Mouse (Mus musculus) hindbrain, embryonic 16.5 days (tissue): ENCODE measurements around the gene Adprm. TPM values are rescaled to one million over a fixed set of nuclear protein-coding genes. Genes with fewer than 3 reads are reported as not detected.
A peak's percentile ranks its signal among the peaks of the same experiment; 100 is the strongest.

Experiments used
- ATAC-seq: fragments of 200-750 bp; cut with Nextera tagmentation; 2 replicates; pipeline ENCODE4 v1.8.0; 2017; ENCODE audit warnings: moderate TSS enrichment, moderate library complexity
- H3K27ac ChIP-seq: fragments of 300-500 bp; sonication (generic); 2 replicates; pipeline ENCODE4 v1.5.1; 2014; ENCODE audit warnings: low read depth, mild to moderate bottlenecking, control low read depth, low read length, moderate library complexity
- H3K27me3 ChIP-seq: fragments of 300-500 bp; sonication (generic); replicated peaks from 2 replicates; pipeline ENCODE4 v1.6.1; 2014; ENCODE audit warnings: low read length; ENCODE audit not compliant: control insufficient read depth, insufficient read depth
- H3K36me3 ChIP-seq: fragments of 300-500 bp; sonication (generic); 2 replicates; pipeline ENCODE4 v1.6.1; 2014; ENCODE audit warnings: mild to moderate bottlenecking, low read length, moderate library complexity, mixed read lengths; ENCODE audit not compliant: control insufficient read depth, insufficient read depth
- H3K4me1 ChIP-seq: fragments of 300-500 bp; sonication (generic); 2 replicates; pipeline ENCODE4 v1.6.1; 2014; ENCODE audit warnings: low read depth, low read length; ENCODE audit not compliant: control insufficient read depth, insufficient read depth
- H3K4me2 ChIP-seq: fragments of 300-500 bp; sonication (generic); 2 replicates; pipeline ENCODE4 v1.6.1; 2014; ENCODE audit warnings: mild to moderate bottlenecking, low read length, control low read depth, moderate library complexity
- H3K4me3 ChIP-seq: fragments of 300-500 bp; sonication (generic); 2 replicates; pipeline ENCODE4 v1.5.1; 2014; ENCODE audit warnings: mild to moderate bottlenecking, low read length, control low read depth, moderate library complexity
- H3K9ac ChIP-seq: fragments of 300-500 bp; sonication (generic); 2 replicates; pipeline ENCODE4 v1.6.1; 2014; ENCODE audit warnings: low read depth, mild to moderate bottlenecking, control low read depth, low read length, moderate library complexity
- H3K9me3 ChIP-seq: fragments of 300-500 bp; sonication (generic); 2 replicates; pipeline ENCODE4 v1.6.1; 2014; ENCODE audit warnings: mild to moderate bottlenecking, low read length, moderate library complexity; ENCODE audit not compliant: control insufficient read depth
- WGBS: fragments of 180-500 bp; shearing (Covaris S2); extraction: QIAGEN DNeasy Blood & Tissue Kit; methylation state at CpG from one replicate; pipeline ENCODE4 v1.1.7; 2014; 5-methylcytosine and 5-hydroxymethylcytosine counted together
- polyA plus RNA-seq: library from polyadenylated mRNA; unstranded; fragments of >200 nt; fragmentation: Nextera tagmentation; extraction: Ambion mirVana; gene quantifications from 2 replicates; pipeline ENCODE4 v1.2.1, GENCODE M21; 2015

Adprm gene
- polyA plus RNA-seq, 1 experiment from 2014 or later = 30.3 TPM

DNA sequence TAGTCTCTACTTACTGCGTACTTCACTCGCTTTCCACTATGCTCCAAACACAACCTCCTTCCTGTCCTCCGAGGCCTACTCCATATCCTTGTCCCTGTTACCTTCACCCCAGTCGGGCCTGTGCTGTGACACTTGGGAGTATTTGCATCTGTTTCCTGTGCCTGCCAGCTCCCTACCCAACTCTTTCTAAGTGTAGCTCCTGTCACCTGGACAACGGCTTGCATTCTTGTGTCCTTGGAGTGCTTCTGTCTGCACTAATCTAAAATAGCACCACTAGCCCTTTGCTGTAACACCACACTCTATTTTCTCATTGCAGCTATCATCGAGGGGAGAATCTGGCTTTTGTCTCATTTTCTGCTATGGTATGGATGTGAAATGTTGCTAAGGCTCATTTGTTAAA lies 11.9 kb downstream of the Adprm start:
- H3K4me2 ChIP-seq = no peak overlapping the region
- no peak overlapping the region for H3K9ac ChIP-seq
- H3K36me3 ChIP-seq = peaks cover 28% of the 10 kb centered on the region
- no peak for ATAC-seq
- no peaks in the 10 kb centered on the region for H3K4me1 ChIP-seq
- H3K4me3 ChIP-seq = no peak overlapping the region
- no peaks in the 10 kb centered on the region for H3K9me3 ChIP-seq
- H3K27ac ChIP-seq = no peak overlapping the region
- no peaks in the 10 kb centered on the region for H3K27me3 ChIP-seq
- WGBS = 98% methylated on average over 6 of the region's 6 CpGs

DNA sequence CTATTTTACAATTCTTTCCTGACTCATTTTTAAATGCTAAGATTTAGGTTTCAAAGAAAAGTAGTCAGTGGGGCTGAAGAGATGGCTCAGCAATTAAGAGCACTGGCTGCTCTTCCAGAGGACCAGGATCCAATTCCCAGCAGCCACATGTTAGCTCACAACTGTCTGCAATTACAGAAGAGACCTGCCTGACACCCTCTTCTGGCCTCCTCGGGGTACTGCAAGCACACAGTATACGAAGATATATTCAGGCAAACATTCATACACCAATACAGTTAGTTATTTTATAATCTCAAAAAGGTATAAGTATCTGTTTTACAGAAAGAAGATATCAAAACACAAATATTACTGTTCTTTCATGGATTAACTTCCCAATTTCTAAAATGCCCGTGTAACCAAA lies 12.6 kb downstream of the Adprm start:
- 89% methylated on average over 3 of the region's 3 CpGs for WGBS
- ATAC-seq = no peak

GRCm38 (mm10) chr11:67036892-67037291 lies 15.5 kb downstream of the Adprm start:
- H3K27me3 ChIP-seq = no peaks in the 10 kb centered on the region
- no peak for ATAC-seq
- H3K36me3 ChIP-seq = peaks cover 28% of the 10 kb centered on the region
- H3K4me3 ChIP-seq = no peak overlapping the region
- H3K9ac ChIP-seq = no peak overlapping the region
- H3K27ac ChIP-seq = no peak overlapping the region
- 95% methylated on average over 9 of the region's 9 CpGs for WGBS
- no peaks in the 10 kb centered on the region for H3K9me3 ChIP-seq
- H3K4me1 ChIP-seq = no peaks in the 10 kb centered on the region
- H3K4me2 ChIP-seq = no peak overlapping the region

More for the DNA sequence above, 12.6 kb downstream of the Adprm start:
- Histone ChIP-seq H3K4me2 (no peak overlapping the region), H3K27me3 (no peaks in the 10 kb centered on the region), H3K27ac (no peak overlapping the region), H3K4me3 (no peak overlapping the region), H3K9ac (no peak overlapping the region), H3K4me1 (no peaks in the 10 kb centered on the region), H3K36me3 (peaks cover 28% of the 10 kb centered on the region), H3K9me3 (no peaks in the 10 kb centered on the region)

- no peak overlapping the region for H3K9ac ChIP-seq
- H3K36me3 ChIP-seq = peaks cover 22% of the 10 kb centered on the region
- H3K27me3 ChIP-seq = no peaks in the 10 kb centered on the region
- no peak overlapping the region for H3K4me2 ChIP-seq
- H3K9me3 ChIP-seq = no peaks in the 10 kb centered on the region
- no peak for ATAC-seq
- H3K27ac ChIP-seq = no peak overlapping the region
- no peaks in the 10 kb centered on the region for H3K4me1 ChIP-seq
- no peak overlapping the region for H3K4me3 ChIP-seq
- WGBS = 92% methylated on average over 6 of the region's 6 CpGs
These were observed 16.2 kb downstream of the Adprm start for GRCm38 (mm10) chr11:67036229-67036628.

DNA sequence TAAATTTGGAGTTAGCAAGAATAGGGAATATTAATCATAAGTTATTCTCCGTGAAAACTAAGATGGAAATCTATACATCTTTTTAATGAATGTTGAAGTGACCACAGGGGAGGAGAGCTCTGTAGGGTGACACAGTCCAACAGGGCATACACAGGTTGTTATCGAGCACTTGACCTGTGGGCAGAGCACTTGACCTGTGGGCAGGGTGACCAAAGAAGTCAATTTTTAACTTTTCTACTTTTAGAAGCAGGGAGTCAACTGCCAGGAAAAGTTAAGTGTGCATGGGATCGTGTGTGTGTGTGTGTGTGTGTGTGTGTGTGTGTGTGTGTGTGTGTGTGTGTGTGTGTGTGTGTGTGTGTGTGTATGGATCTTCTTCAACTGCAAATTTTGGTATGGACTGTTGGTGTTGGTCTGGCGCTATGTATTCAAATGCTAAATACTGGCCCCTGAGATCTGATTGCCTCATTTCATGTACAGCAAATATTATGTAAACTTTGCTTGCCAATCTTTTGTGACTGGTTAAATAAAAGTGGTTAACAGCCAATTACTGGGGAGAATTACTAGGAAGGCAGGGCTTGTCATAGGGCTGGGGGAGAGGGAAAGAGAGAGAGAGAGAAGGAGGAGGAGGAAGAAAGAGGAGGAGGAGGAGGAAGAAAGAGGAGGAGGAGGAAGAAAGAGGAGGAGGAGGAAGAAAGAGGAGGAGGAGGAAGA lies 17.5 kb downstream of the Adprm start:
- H3K36me3 ChIP-seq = peaks cover 11% of the 10 kb centered on the region
- WGBS = 91% methylated on average over 4 of the region's 4 CpGs
- no peaks in the 10 kb centered on the region for H3K27me3 ChIP-seq
- H3K9me3 ChIP-seq = no peaks in the 10 kb centered on the region
- no peak overlapping the region for H3K4me2 ChIP-seq
- no peak overlapping the region for H3K4me3 ChIP-seq
- H3K27ac ChIP-seq = no peak overlapping the region
- no peaks in the 10 kb centered on the region for H3K4me1 ChIP-seq
- ATAC-seq = no peak
- no peak overlapping the region for H3K9ac ChIP-seq

GRCm38 (mm10) chr11:67031603-67031915 lies 20.8 kb downstream of the Adprm start:
- Histone ChIP-seq H3K9me3 (no peaks in the 10 kb centered on the region), H3K27ac (no peak overlapping the region), H3K36me3 (no peaks in the 10 kb centered on the region), H3K27me3 (no peaks in the 10 kb centered on the region), H3K9ac (no peak overlapping the region), H3K4me3 (no peak overlapping the region), H3K4me2 (no peak overlapping the region), H3K4me1 (no peaks in the 10 kb centered on the region)
- 79% methylated on average over 2 of the region's 2 CpGs for WGBS
- ATAC-seq = no peak

GRCm38 (mm10) chr11:67030904-67031602 lies 21.3 kb downstream of the Adprm start:
- Histone ChIP-seq H3K4me2 (no peak overlapping the region), H3K27ac (no peak overlapping the region), H3K9me3 (no peaks in the 10 kb centered on the region), H3K9ac (no peak overlapping the region), H3K4me1 (no peaks in the 10 kb centered on the region), H3K36me3 (no peaks in the 10 kb centered on the region), H3K4me3 (no peak overlapping the region), H3K27me3 (no peaks in the 10 kb centered on the region)
- 59% methylated on average over 16 of the region's 16 CpGs for whole genome bisulfite sequencing
- no peak for ATAC-seq

DNA sequence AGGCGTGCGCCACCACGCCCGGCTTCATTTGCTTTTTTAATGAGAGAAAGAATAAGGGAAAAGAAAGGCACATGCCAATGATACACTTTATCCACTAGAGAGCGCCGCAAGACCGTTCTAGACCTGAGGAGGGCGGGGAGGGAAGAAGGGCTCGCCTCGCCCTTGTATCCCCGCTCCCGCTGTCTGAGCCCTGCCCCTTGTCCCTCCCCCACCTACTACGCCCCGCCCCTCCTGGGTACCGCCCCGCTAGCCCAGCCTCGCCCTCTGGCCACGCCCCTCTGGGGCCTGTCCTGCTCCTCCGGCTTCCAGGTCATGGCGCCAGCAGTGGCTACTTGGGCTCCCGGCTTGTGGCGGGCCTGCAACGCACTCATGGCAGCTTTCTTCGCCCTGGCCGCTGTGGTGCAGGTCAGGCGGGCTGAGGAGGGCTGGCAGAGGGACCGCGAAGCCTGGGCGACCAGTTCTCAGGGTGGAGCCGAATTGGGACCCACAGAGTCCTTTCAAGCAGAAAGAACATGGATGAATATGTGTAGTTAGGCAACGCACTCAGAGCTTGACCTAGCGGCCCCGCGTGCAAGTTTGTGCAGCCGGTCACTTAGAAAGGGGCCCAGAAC lies 27.4 kb downstream of the Adprm start, which contains the start of gene Tmem220:
Tmem220 (plus strand) TSS at position 288 of the 611 bp plus-strand sequence.
- Histone ChIP-seq H3K27ac (peak within 1 kb of the TSS; percentile 13; the same call in 1 of the 2 replicates), H3K4me1 (peaks cover 8% of the 10 kb centered on the region), H3K36me3 (no peaks in the 10 kb centered on the region), H3K9me3 (no peaks in the 10 kb centered on the region), H3K9ac (peak within 1 kb of the TSS; percentile 63), H3K4me2 (peak within 1 kb of the TSS; percentile 65), H3K4me3 (peak within 1 kb of the TSS; percentile 50), H3K27me3 (no peaks in the 10 kb centered on the region)
- 1% methylated on average over 35 of the region's 35 CpGs for WGBS
- peak; percentile 97 for ATAC-seq

DNA sequence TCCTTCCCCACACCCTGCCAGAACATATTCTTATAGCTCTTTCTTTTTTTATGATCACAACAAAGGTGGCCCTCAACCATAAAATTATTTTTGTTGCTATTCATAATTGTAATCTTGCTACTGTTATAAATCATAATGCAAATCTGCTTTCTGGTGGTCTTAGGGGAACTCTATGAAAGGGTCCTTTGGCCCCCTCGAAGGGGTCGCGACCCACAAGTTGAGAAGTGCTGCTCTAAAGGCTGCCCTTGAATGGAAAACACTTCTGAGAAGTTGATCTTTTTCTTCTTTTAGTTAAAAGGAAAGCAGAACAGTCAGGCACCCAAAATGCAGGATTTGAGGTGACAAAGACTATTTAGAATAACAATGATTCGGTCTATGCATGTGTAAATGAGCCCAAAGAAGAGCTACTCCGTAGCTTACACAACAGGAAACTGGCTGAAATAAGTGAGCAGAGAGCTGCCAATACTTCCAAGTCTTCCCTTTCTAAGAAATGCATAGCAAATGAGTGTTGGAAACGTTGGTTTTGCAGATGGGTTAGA lies 28.5 kb downstream of the Adprm start:
- Histone ChIP-seq H3K36me3 (no peaks in the 10 kb centered on the region), H3K9me3 (no peaks in the 10 kb centered on the region), H3K9ac (no peak overlapping the region), H3K4me2 (peak overlapping the region; percentile 65), H3K27ac (no peak overlapping the region), H3K4me1 (peaks cover 8% of the 10 kb centered on the region), H3K4me3 (no peak overlapping the region), H3K27me3 (no peaks in the 10 kb centered on the region)
- no peak for ATAC-seq
- WGBS = 16% methylated on average over 6 of the region's 6 CpGs
